Mouse (Mus musculus): ENCODE results near the gene Lamtor5. TPM values are rescaled to one million over a fixed set of nuclear protein-coding genes. Genes with fewer than 3 reads are reported as not detected.
"Not testable (repeated sequence)": the region's sequence is repeated elsewhere in the genome, so short reads cannot be mapped to it uniquely, and the experiment has no call there.

The Lamtor5 gene
- polyA plus RNA-seq, 1 experiment from 2014 or later, result 189 TPM

GRCm38 (mm10) chr3:107286123-107286522, 7.5 kb downstream of the Lamtor5 start:
- WGBS, result 79% methylated on average over 2 of the region's 2 CpGs
- no peaks in the 10 kb centered on the region for H3K27me3 ChIP-seq (ENCODE audit: control insufficient read depth, insufficient read depth, low read depth, low read length)
- H3K4me3 ChIP-seq (ENCODE audit: low read length), result no peak overlapping the region
- H3K27ac ChIP-seq (ENCODE audit: low read length), result no peak overlapping the region
- no peak overlapping the region for H3K9ac ChIP-seq (ENCODE audit: low read length)
- H3K4me2 ChIP-seq (ENCODE audit: low read depth, low read length), result no peak overlapping the region
- no peaks in the 10 kb centered on the region for H3K9me3 ChIP-seq (ENCODE audit: control insufficient read depth, low read length)
- peaks cover 6% of the 10 kb centered on the region for H3K4me1 ChIP-seq (replicated peaks; ENCODE audit: control insufficient read depth, insufficient read depth, low read length)
- peaks cover 7% of the 10 kb centered on the region for H3K36me3 ChIP-seq (ENCODE audit: control insufficient read depth, insufficient read depth, low read length)
- no peak for ATAC-seq (ENCODE audit: low read depth)

GRCm38 (mm10) chr3:107287346-107287745, 8.7 kb downstream of the Lamtor5 start:
- no peak for ATAC-seq (ENCODE audit: low read depth)
- no peak overlapping the region for H3K4me3 ChIP-seq (ENCODE audit: low read length)
- no peak overlapping the region for H3K9ac ChIP-seq (ENCODE audit: low read length)
- H3K36me3 ChIP-seq (ENCODE audit: control insufficient read depth, insufficient read depth, low read length), result peaks cover 5% of the 10 kb centered on the region
- no peak overlapping the region for H3K27ac ChIP-seq (ENCODE audit: low read length)
- no peak overlapping the region for H3K4me2 ChIP-seq (ENCODE audit: low read depth, low read length)
- no peaks in the 10 kb centered on the region for H3K9me3 ChIP-seq (ENCODE audit: control insufficient read depth, low read length)
- H3K27me3 ChIP-seq (ENCODE audit: control insufficient read depth, insufficient read depth, low read depth, low read length), result no peaks in the 10 kb centered on the region
- peaks cover 6% of the 10 kb centered on the region for H3K4me1 ChIP-seq (replicated peaks; ENCODE audit: control insufficient read depth, insufficient read depth, low read length)

- peaks cover 6% of the 10 kb centered on the region for H3K4me1 ChIP-seq (replicated peaks; ENCODE audit: control insufficient read depth, insufficient read depth, low read length)
- no peaks in the 10 kb centered on the region for H3K9me3 ChIP-seq (ENCODE audit: control insufficient read depth, low read length)
- peak; percentile 91 for ATAC-seq (ENCODE audit: low read depth)
- no peak within 1 kb of the TSS; the same call in 1 of the 2 replicates for H3K9ac ChIP-seq (ENCODE audit: low read length)
- peak within 1 kb of the TSS; percentile 34; the same call in 1 of the 2 replicates for H3K4me2 ChIP-seq (ENCODE audit: low read depth, low read length)
- H3K27me3 ChIP-seq (ENCODE audit: control insufficient read depth, insufficient read depth, low read depth, low read length), result no peaks in the 10 kb centered on the region
- WGBS, result 16% methylated on average over 9 of the region's 9 CpGs
- peak within 1 kb of the TSS; percentile 41 for H3K27ac ChIP-seq (ENCODE audit: low read length)
- no peak within 1 kb of the TSS for H3K4me3 ChIP-seq (ENCODE audit: low read length)
- no peaks in the 10 kb centered on the region for H3K36me3 ChIP-seq (ENCODE audit: control insufficient read depth, insufficient read depth, low read length)
Observed at GRCm38 (mm10) chr3:107290764-107291381, 12.2 kb downstream of the Lamtor5 start, which contains the start of gene Slc16a4. Gene Slc16a4, plus strand, starts transcription at chr3:107291230.

DNA sequence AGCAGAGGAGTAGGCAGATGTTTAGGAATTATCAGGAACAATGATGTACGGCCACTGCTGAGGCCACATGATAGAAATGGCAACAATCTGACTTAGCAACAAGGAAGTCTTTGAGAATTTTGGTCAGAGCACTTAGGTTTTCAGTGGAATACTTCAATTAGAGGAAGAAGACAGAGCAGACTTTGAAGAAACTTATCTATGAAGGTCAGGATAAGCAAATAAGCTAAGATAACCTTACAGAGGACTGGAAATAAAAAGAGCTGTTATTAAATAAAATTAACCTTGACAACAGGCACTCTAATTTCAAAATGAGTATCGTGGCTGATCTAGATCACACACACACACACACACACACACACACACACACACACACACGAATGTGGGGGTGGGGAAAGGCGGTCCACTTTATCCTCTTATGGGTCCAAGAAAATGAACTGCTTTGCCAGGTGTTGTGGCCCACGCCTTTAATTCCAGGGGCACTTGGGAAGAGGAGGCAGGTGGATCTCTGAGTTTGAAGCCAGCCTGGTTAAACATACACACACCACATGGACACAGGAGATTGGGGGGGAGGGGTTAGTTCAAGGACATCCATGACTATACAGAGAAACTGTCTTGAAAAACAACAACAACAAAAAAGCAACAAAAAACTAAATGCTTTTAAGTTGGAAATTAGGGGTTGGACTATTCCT, 17.2 kb downstream of the Lamtor5 start:
- WGBS, result 59% methylated on average over 5 of the region's 5 CpGs
- Histone ChIP-seq H3K4me1 (replicated peaks; ENCODE audit: control insufficient read depth, insufficient read depth, low read length) (peaks cover 3% of the 10 kb centered on the region), H3K4me3 (ENCODE audit: low read length) (no peak overlapping the region), H3K9ac (ENCODE audit: low read length) (no peak overlapping the region), H3K36me3 (ENCODE audit: control insufficient read depth, insufficient read depth, low read length) (no peaks in the 10 kb centered on the region), H3K27me3 (ENCODE audit: control insufficient read depth, insufficient read depth, low read depth, low read length) (no peaks in the 10 kb centered on the region), H3K4me2 (ENCODE audit: low read depth, low read length) (no peak overlapping the region), H3K9me3 (ENCODE audit: control insufficient read depth, low read length) (no peaks in the 10 kb centered on the region), H3K27ac (ENCODE audit: low read length) (no peak overlapping the region)
- ATAC-seq (ENCODE audit: low read depth), result no peak

- H3K27ac ChIP-seq (ENCODE audit: low read length); ATAC-seq (ENCODE audit: low read depth); H3K9ac ChIP-seq (ENCODE audit: low read length); H3K27me3 ChIP-seq (ENCODE audit: control insufficient read depth, insufficient read depth, low read depth, low read length); H3K4me1 ChIP-seq (replicated peaks; ENCODE audit: control insufficient read depth, insufficient read depth, low read length); H3K36me3 ChIP-seq (ENCODE audit: control insufficient read depth, insufficient read depth, low read length); H3K9me3 ChIP-seq (ENCODE audit: control insufficient read depth, low read length); H3K4me3 ChIP-seq (ENCODE audit: low read length); H3K4me2 ChIP-seq (ENCODE audit: low read depth, low read length): not testable (repeated sequence)
- WGBS, result 69% methylated on average over 4 of the region's 4 CpGs
Observed at GRCm38 (mm10) chr3:107296917-107297316, 18.3 kb downstream of the Lamtor5 start.

GRCm38 (mm10) chr3:107317338-107317737, 38.7 kb downstream of the Lamtor5 start:
- Histone ChIP-seq H3K27me3 (ENCODE audit: control insufficient read depth, insufficient read depth, low read depth, low read length) (no peaks in the 10 kb centered on the region), H3K4me2 (ENCODE audit: low read depth, low read length) (no peak overlapping the region), H3K36me3 (ENCODE audit: control insufficient read depth, insufficient read depth, low read length) (peaks cover 13% of the 10 kb centered on the region), H3K9ac (ENCODE audit: low read length) (no peak overlapping the region), H3K4me3 (ENCODE audit: low read length) (no peak overlapping the region), H3K27ac (ENCODE audit: low read length) (no peak overlapping the region), H3K4me1 (replicated peaks; ENCODE audit: control insufficient read depth, insufficient read depth, low read length) (no peaks in the 10 kb centered on the region), H3K9me3 (ENCODE audit: control insufficient read depth, low read length) (no peaks in the 10 kb centered on the region)
- no peak for ATAC-seq (ENCODE audit: low read depth)
- 85% methylated on average over 3 of the region's 3 CpGs for WGBS

DNA sequence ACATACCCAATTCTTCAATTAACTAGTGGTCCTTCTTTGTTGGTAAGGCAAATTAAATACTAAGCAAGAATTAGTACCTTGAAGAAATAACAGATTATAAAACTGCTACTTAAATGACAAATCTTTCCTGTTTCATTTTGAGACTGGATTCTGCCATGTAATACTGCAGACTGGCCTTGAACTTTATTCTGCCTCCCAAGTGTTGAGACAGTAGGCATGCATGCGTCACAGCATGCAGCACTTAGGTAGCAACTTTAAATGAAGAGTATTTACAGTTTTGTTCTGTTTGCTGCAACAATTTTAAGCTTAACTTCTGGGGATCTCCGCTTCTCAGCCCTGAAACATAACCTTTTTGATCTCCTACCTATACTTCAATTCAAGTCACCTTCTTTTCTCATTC, 42.5 kb downstream of the Lamtor5 start:
- Histone ChIP-seq H3K4me1 (replicated peaks; ENCODE audit: control insufficient read depth, insufficient read depth, low read length) (peaks cover 21% of the 10 kb centered on the region), H3K27me3 (ENCODE audit: control insufficient read depth, insufficient read depth, low read depth, low read length) (no peaks in the 10 kb centered on the region), H3K36me3 (ENCODE audit: control insufficient read depth, insufficient read depth, low read length) (peaks cover 17% of the 10 kb centered on the region), H3K9ac (ENCODE audit: low read length) (no peak overlapping the region), H3K9me3 (ENCODE audit: control insufficient read depth, low read length) (no peaks in the 10 kb centered on the region), H3K4me3 (ENCODE audit: low read length) (no peak overlapping the region), H3K27ac (ENCODE audit: low read length) (no peak overlapping the region), H3K4me2 (ENCODE audit: low read depth, low read length) (no peak overlapping the region)
- ATAC-seq (ENCODE audit: low read depth), result no peak
- WGBS, result 85% methylated on average over 2 of the region's 2 CpGs

DNA sequence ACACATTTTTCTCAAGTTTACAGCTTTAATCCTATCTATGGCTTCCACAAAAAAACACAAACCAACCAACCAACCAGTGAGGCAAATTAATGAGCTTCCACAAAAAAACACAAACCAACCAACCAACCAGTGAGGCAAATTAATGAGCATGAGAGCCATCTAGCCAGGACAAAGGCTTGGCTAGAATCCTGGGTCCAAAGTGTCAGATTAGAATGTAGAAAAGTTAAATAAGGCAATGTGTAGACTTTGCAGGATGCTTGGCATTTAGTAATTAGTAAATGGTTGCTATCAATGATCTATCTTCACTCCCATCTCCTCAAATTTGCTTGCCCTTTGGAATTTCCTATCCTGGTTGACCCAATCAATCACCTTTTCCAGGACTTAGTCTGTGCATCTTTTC, 43.1 kb downstream of the Lamtor5 start:
- Histone ChIP-seq H3K27ac (ENCODE audit: low read length) (no peak overlapping the region), H3K4me2 (ENCODE audit: low read depth, low read length) (no peak overlapping the region), H3K4me3 (ENCODE audit: low read length) (no peak overlapping the region), H3K36me3 (ENCODE audit: control insufficient read depth, insufficient read depth, low read length) (peaks cover 17% of the 10 kb centered on the region), H3K4me1 (replicated peaks; ENCODE audit: control insufficient read depth, insufficient read depth, low read length) (peaks cover 21% of the 10 kb centered on the region), H3K27me3 (ENCODE audit: control insufficient read depth, insufficient read depth, low read depth, low read length) (no peaks in the 10 kb centered on the region), H3K9ac (ENCODE audit: low read length) (no peak overlapping the region), H3K9me3 (ENCODE audit: control insufficient read depth, low read length) (no peaks in the 10 kb centered on the region)
- no peak for ATAC-seq (ENCODE audit: low read depth)

GRCm38 (mm10) chr3:107326442-107326841, 47.8 kb downstream of the Lamtor5 start:
- no peak for ATAC-seq (ENCODE audit: low read depth)
- H3K9ac ChIP-seq (ENCODE audit: low read length), result no peak overlapping the region
- H3K36me3 ChIP-seq (ENCODE audit: control insufficient read depth, insufficient read depth, low read length), result peaks cover 25% of the 10 kb centered on the region
- H3K4me3 ChIP-seq (ENCODE audit: low read length), result no peak overlapping the region
- H3K9me3 ChIP-seq (ENCODE audit: control insufficient read depth, low read length), result no peaks in the 10 kb centered on the region
- peaks cover 37% of the 10 kb centered on the region for H3K4me1 ChIP-seq (replicated peaks; ENCODE audit: control insufficient read depth, insufficient read depth, low read length)
- H3K27me3 ChIP-seq (ENCODE audit: control insufficient read depth, insufficient read depth, low read depth, low read length), result no peaks in the 10 kb centered on the region
- WGBS, result 98% methylated on average over 1 of the region's 1 CpGs
- H3K4me2 ChIP-seq (ENCODE audit: low read depth, low read length), result no peak overlapping the region
- H3K27ac ChIP-seq (ENCODE audit: low read length), result no peak overlapping the region

All from lung, embryonic 16.5 days (tissue).